Mouse (Mus musculus) mature B cell (primary cell): Measurements from ENCODE around the gene Farp1.
"Not testable (repeated sequence)": the region's sequence is repeated elsewhere in the genome, so short reads cannot be mapped to it uniquely, and the experiment has no call there.

Source experiments
- in situ Hi-C: fragments of 300-500 bp; cut with MboI; formaldehyde crosslinking; loops from 2 replicates; pipeline ENCODE4 v1.14.3; 2019

Farp1 gene

DNA sequence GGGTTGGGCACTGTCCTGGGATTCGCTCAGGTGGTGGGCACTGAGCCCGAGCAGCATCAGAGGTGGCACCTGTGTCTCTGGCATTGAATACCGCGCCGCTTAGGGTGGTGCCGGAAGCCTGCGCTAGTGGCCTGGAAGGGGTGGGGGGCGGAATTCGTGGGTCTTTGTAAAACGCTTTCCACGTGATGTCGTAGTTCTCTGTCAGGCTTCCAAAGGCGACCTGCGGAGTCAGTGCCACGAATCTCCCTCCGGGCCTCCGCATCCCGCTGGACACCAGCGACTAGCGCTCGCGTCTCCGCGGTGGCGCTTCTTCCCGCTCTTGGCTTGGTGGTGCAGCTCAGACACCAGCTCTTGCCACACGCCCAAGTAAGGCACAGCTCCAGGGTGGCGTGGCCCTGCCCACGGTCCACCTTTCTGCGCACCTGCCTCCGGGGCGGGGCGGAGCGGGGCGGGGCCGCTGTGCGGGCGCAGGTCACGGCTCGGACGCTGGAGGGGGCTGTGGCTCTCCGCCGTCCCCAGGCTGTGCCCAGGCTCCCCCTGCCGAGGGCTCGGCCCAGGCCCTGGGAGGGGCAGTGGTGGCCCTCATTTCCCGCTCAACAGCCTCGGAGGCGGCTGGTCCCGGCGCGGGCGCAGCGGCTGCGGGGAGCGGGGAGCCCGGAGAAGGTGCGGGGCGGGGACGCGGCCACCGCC, at the start of gene Farp1:
Gene Farp1 (plus strand): TSS at position 228 of the 690 bp plus-strand sequence.
- in situ Hi-C loops = no loop called here

- in situ Hi-C loops = no loop called here
These were observed 45.9 kb upstream of the Farp1 start for GRCm38 (mm10) chr14:120989126-120989525.

DNA sequence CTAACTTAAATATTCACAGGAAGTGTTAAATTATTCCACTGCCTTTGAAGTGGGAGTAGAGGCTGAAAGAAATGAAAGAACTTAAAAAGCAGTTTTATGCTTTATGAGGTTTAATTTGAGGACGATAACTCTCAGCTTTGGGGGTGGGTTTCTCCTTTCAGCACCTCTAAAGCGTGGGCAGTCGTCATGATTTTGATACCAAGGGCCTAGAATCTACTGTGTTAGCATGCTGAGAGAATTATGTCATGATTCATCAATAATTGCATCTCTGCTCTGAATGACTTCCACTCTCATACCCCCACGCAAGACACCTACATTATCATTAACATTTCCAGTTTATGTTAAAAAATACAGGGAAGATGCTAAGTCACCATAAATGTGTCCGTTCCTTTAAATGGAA, 37.3 kb upstream of the Farp1 start:
- in situ Hi-C loops = no loop called here

DNA sequence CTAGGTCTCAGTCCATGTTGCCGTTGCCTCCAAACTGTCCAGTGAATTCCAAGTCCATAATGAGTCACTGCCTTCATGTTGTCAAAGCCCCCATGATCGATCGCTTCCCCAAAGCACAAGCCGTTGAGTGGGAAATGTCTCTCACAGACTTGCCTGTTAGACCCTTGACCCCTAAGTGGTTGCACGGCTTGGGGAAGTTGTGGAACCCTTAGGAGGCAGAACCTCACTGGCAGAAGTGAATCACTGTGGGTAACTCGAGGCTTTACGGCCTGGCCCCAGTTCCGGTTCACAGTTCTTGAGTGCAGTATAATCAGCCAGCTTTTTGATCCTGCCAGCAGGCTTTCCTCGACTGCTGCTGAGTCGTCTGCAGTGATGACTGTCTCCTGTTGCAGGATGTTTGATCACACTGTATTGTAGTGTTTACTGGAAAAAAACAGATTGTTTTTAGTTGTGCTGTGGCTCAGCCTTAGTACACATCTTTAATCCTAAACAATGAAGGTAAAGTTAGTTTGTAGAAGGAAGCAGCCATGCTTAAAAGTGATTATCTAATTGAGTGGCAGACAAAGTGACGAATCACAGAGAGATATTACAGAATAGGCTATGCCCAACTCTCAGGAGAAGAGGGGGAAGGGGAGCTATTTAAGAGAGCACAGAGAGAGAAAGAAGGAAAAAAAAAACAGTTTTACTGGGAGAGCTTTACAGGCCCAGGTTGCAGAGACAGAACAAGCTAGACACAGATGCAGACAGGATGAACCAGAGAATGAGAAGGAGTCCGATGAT, 34.2 kb upstream of the Farp1 start:
- in situ Hi-C loops = no loop called here

GRCm38 (mm10) chr14:121005621-121006020, 29.4 kb upstream of the Farp1 start:
- in situ Hi-C loops = no loop called here

DNA sequence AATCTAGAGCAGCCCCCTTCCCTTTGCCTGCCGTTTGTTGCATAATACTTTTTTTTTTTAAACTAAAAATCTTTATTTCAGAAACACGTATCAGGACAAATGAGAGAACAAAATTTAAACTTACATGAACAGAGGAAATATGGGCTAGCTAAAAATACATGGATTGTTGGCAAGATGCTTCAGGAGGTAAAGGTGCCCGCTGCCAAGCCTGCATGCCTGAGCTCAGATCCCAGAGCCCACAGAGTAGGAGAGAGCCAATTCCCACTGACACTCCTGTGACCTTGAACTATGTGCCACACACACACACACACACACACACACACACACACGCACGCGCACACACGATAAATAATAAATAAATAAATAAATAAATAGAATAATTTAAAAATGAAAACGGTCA, 29.0 kb upstream of the Farp1 start:
- in situ Hi-C loops = no loop called here

DNA sequence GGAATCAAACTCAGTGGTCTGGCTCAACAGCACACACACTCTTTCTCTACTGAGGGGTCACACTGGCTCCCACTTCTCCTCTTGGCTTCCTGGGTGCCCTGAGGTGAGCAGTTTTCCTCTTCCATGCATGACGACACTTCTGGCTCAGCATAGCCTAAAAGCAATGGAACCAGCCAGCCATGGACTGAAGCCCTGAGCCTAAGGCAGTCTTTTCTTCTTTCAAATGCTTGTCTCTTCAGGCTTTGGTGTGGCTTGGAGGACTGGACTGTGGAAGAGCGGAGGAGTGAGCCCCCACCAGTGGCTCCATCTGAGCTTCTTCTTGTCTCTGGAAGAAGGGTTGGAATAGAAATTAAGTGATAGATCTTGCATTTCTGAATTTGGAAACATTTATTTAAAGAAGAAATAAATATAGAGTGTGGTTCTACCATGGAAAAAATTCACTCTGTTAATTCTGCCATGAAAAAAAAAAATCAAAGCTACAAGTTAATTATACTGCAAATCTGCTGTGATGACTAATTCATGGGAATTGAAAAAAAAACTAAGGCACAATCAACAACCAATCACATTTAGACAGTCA, 19.8 kb upstream of the Farp1 start:
- in situ Hi-C loops = no loop called here

GRCm38 (mm10) chr14:121022403-121022802, 12.6 kb upstream of the Farp1 start:
- in situ Hi-C loops = no loop called here

GRCm38 (mm10) chr14:121025381-121025780, 9.6 kb upstream of the Farp1 start:
- in situ Hi-C loops = no loop called here

DNA sequence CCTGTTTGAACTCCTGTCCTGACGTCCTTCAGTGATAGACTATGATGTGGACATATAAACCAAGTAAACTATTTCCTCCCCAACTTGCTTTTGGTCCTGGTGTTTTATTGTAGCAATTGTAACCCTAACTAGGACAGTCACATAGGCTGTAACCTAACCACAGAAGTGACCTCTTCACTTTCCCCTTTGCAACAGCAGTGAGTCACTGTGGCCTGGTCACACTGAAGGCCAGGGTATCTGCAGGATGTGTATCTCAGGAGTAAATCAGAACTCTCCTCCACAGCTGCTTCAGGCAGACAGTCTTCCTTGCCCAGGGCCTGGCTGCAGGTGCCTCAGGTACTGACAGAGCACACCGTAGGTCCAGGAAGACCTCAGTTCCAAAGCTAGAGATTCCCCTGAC, 3.6 kb upstream of the Farp1 start:
- in situ Hi-C loops = no loop called here

DNA sequence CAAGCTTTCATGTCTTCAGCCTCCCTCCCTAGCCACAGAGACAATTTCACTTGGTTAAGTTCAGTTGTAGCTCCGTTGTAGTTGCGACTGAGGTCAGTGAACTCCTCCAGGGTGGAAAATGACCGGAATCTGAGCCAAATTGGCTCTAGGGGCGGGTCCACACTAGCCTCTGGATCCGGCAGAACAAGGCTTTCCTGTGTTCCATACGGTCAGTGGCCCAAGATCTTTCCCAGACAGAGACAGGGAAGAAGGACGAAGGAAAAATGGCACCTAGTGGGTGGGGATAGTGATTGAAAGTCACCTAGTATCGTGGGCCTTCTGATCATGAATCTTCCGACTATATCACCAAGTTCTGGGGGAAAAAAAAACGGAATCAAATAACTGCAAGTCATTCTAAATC, 475 bp upstream of the Farp1 start:
- in situ Hi-C loops = no loop called here

GRCm38 (mm10) chr14:121035663-121036473, 868 bp downstream of the Farp1 start:
- in situ Hi-C loops = no loop called here

GRCm38 (mm10) chr14:121036612-121037221, 1.7 kb downstream of the Farp1 start:
- in situ Hi-C loops = no loop called here

- in situ Hi-C loops = no loop called here
These were observed 2.3 kb downstream of the Farp1 start for GRCm38 (mm10) chr14:121037276-121037675.

GRCm38 (mm10) chr14:121038676-121039075, 3.7 kb downstream of the Farp1 start:
- in situ Hi-C loops = no loop called here

DNA sequence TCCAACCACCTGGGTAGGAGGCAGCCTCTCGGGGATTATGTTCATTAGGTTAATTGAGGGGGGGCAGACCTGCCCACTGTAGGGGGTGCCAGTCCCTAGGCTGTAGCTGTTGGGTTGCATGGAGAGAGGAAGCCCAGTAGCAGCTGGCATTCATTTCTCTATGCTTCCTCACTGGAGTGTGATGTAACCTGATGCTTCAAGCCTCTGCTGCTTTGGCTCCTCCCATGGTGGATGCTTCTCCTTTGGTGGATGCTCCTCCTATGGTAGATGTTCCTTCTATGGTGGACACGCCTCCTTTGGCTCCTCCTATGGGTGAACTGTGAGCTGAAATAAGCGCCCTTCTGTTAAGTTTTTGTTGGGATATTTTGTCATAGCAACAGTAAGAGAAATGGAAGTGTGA, 9.1 kb downstream of the Farp1 start:
- in situ Hi-C loops = no loop called here

- in situ Hi-C loops = no loop called here
These were observed 11.4 kb downstream of the Farp1 start for GRCm38 (mm10) chr14:121046313-121046961.

GRCm38 (mm10) chr14:121047780-121048179, 12.8 kb downstream of the Farp1 start:
- in situ Hi-C loops = no loop called here

- in situ Hi-C loops = not testable (repeated sequence)
These were observed 16.0 kb downstream of the Farp1 start for GRCm38 (mm10) chr14:121051002-121051401.

- in situ Hi-C loops = no loop called here
These were observed 18.1 kb downstream of the Farp1 start for GRCm38 (mm10) chr14:121053020-121053518.

GRCm38 (mm10) chr14:121054062-121054461, 19.1 kb downstream of the Farp1 start:
- in situ Hi-C loops = no loop called here
